Mouse (Mus musculus) subcutaneous adipose tissue, adult 2 months (tissue): ENCODE data around the gene Ugdh. TPM values are rescaled to one million over a fixed set of nuclear protein-coding genes. Genes with fewer than 3 reads are reported as not detected.

Experiments
- polyA plus RNA-seq: library from polyadenylated mRNA; depleted of rRNA; stranded (reverse); fragments of >200 nt; gene quantifications from 2 replicates; pipeline ENCODE4 v1.2.3, GENCODE M21; 2012; ENCODE audit warnings: low replicate concordance; rRNA removed

Ugdh gene
- 25.7 and 30.3 TPM in 2 replicates for polyA plus RNA-seq

GRCm38 (mm10) chr5:65435806-65436561, at the start of gene Ugdh:
Gene Ugdh, minus strand, starts transcription at chr5:65435949.

GRCm38 (mm10) chr5:65390648-65391644, 44.8 kb downstream of the Ugdh start, which contains the start of the genes Rpl9 and Lias:
Gene Rpl9, minus strand, starts transcription at chr5:65391444.
Gene Lias, plus strand, starts transcription at chr5:65391497.

Other genes starting within 250 kb of the Ugdh start
- gene Wdr19, start 236.3 kb downstream of the Ugdh start, polyA plus RNA-seq: 3.8 and 6.3 TPM in 2 replicates
- 17.9 and 25.0 TPM in 2 replicates for gene Rfc1, start 100.3 kb downstream of the Ugdh start, polyA plus RNA-seq
- 21.7 and 46.4 TPM in 2 replicates for gene Klb, start 87.6 kb downstream of the Ugdh start, polyA plus RNA-seq
- gene Rpl9, start 44.5 kb downstream of the Ugdh start, polyA plus RNA-seq: 310 and 522 TPM in 2 replicates
- gene Lias, start 44.5 kb downstream of the Ugdh start, polyA plus RNA-seq: 20.2 and 26.9 TPM in 2 replicates
- gene Gm43552, start 56.9 kb upstream of the Ugdh start, polyA plus RNA-seq: not detected in 2 replicates
- 116 and 146 TPM in 2 replicates for gene Smim14, start 101.2 kb upstream of the Ugdh start, polyA plus RNA-seq
- 20.4 and 32.3 TPM in 2 replicates for gene Ube2k, start 101.3 kb upstream of the Ugdh start, polyA plus RNA-seq